Mouse (Mus musculus): ENCODE results near the gene Rela.

DNA sequence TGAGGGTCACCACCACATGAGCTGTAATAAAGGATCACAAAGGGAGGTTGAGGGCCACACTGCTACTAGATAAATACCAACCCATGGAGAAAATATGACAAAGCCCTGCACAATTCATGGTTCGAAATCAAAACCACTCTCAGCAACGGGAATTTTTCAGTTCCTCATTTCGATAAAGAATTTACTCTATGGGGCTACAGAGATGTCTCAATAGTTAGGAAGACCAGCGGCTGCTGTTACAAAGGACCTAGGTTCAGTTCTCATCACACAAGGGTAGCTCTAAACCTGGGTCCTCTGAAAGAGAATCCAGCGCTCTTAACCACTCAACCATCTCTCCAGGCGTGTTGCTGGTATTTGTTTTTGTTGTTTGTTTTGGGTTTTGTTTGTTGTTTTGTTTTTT is 45.4 kb upstream of the Rela start:
- no peak for TF ChIP-seq NRF1 (IDR thresholded peaks at IDR 0.05; ENCODE audit: low read depth, low read length)
- TF ChIP-seq CTCF (conservative IDR thresholded peaks at IDR 0.05 in 1 of 2, IDR thresholded peaks at IDR 0.05 in 1 of 2; ENCODE audit: low read depth in 2 of 2, low read length in 2 of 2), result no peak
- TF ChIP-seq EP300 (IDR thresholded peaks at IDR 0.05; ENCODE audit: low read length), result peak; percentile 83
- TF ChIP-seq ZMIZ1 (IDR thresholded peaks at IDR 0.05; ENCODE audit: low read depth, low read length), result no peak
- no peak for TF ChIP-seq POLR2A (IDR thresholded peaks at IDR 0.05; ENCODE audit: low read depth, low read length)
- no peak for TF ChIP-seq MYC (IDR thresholded peaks at IDR 0.05; ENCODE audit: low read depth, low read length)
- TF ChIP-seq HCFC1 (IDR thresholded peaks at IDR 0.05; ENCODE audit: low read depth, low read length), result no peak
- TF ChIP-seq MXI1 (IDR thresholded peaks at IDR 0.05; ENCODE audit: low read depth, low read length), result no peak
- no peak for TF ChIP-seq POLR2AphosphoS2 (IDR thresholded peaks at IDR 0.05; ENCODE audit: low read depth, low read length)

Measured in CH12.LX (cell line).